Mouse (Mus musculus) layer of hippocampus, postnatal 36 days (tissue): ENCODE results near the gene Ovca2. TPM values are rescaled to one million over a fixed set of nuclear protein-coding genes. Genes with fewer than 3 reads are reported as not detected.
"Not testable (repeated sequence)": the region's sequence is repeated elsewhere in the genome, so short reads cannot be mapped to it uniquely, and the experiment has no call there.

Source experiments
- DNase-seq, 2 experiments: peaks; one replicate each; pipeline ENCODE4 v3.0.0; 2022
- total RNA-seq, 2 experiments: library from RNA; stranded (reverse); gene quantifications; 2 replicates each; pipeline ENCODE4 v1.2.3; 2021

Ovca2 gene
- total RNA-seq, 2 experiments from 2014 or later = 18.0 to 19.9 TPM

GRCm38 (mm10) chr11:75194850-75195461 is 16.3 kb upstream of the Ovca2 start:
- peak in 1 of 2 experiments; percentile 60 for DNase-seq

DNA sequence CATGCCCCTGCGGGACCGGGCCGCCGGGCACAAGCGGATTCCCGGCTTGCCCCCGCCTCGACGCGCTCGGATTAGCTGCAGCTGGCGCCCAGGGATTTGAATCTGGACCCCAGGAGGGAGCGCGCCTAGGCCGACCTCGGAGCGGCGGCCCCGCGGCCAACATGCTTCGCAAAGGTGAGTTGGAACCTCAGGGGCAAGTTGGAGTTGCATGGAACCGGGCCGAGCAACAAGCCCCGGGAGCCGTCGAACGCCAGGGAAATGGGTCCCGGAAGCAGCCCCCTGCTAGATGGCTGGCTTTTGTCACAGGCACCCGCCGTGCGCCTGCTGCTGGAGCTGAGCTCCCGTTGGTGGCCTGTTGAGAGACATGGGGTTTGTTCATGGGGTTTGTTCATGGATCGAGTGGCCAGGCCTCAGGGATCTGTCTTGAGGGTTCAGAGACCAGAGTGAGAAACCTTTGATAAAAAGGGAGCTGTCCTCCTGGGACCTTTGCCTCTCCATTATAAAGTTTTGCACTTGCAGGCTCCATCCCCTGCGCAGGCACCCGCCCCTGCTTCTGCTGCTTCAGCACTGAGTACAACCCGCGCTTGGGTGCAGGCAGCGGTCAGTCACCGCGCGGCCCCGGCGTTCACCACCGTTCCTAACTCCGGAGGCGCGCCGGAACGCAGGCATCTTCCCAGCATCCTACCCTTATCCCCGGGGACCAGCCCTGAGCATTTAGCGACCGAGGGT is 15.7 kb upstream of the Ovca2 start:
- peak in 1 of 2 experiments; percentile 35 for DNase-seq

GRCm38 (mm10) chr11:75193256-75194071 is 14.8 kb upstream of the Ovca2 start, which contains the start of gene Rtn4rl1:
Gene Rtn4rl1, plus strand, starts transcription at chr11:75193783.
- DNase-seq = peak; percentile 76

GRCm38 (mm10) chr11:75192336-75193214 is 13.9 kb upstream of the Ovca2 start:
- DNase-seq = peak; percentile 59 to 73

DNA sequence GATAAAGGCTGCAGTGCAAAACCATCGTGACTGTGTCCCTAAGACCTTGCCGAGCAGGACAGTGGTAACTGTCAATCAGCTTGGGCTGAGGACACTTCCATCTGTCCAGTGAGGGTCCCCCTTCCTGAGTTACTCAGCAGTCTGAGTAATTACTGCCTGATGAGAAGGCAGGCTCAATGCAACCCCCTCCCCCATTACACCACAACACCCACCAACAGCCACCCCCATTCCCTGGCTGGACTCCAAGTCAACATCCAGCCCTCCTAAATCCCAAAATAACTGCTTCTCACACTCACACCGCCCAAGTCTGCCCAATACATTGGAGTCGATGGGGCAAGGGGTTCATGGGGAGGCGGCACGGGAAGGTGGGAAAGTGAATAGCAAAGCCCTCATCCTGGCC is 13.2 kb upstream of the Ovca2 start:
- DNase-seq = no peak

GRCm38 (mm10) chr11:75190905-75191441 is 12.3 kb upstream of the Ovca2 start, which contains the start of gene Dph1:
Gene Dph1, minus strand, starts transcription at chr11:75191241.
- DNase-seq = no peak

GRCm38 (mm10) chr11:75190371-75190724 is 11.7 kb upstream of the Ovca2 start:
- peak; percentile 77 to 80 for DNase-seq

- DNase-seq = no peak
Measured at GRCm38 (mm10) chr11:75189713-75190370, 11.2 kb upstream of the Ovca2 start.

DNA sequence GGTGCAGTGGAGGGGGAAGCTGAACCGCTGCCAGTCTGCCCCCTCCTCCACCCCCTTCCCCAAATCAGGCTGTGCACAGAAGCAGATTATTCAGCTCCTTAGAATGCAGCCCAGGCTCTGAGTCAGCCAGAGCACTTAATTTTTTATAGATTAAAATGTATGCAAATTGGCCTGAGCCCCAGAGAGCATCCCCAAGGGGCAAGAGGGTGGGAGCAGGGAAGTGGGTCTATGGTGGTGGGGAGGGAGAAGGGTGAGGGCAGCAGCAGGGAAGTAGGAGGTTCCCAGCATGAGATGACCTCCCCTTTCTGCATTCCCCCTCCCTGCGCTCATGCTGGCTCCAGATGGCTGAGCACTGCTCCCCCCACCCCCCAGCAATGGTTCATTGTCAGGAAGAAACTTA is 6.4 kb upstream of the Ovca2 start:
- no peak for DNase-seq

GRCm38 (mm10) chr11:75184573-75184972 is 5.9 kb upstream of the Ovca2 start:
- no peak for DNase-seq

- peak; percentile 74 to 79 for DNase-seq
Measured at GRCm38 (mm10) chr11:75183917-75184570, 5.4 kb upstream of the Ovca2 start.

- DNase-seq = no peak
Measured at GRCm38 (mm10) chr11:75178011-75178410, 624 bp downstream of the Ovca2 start.

DNA sequence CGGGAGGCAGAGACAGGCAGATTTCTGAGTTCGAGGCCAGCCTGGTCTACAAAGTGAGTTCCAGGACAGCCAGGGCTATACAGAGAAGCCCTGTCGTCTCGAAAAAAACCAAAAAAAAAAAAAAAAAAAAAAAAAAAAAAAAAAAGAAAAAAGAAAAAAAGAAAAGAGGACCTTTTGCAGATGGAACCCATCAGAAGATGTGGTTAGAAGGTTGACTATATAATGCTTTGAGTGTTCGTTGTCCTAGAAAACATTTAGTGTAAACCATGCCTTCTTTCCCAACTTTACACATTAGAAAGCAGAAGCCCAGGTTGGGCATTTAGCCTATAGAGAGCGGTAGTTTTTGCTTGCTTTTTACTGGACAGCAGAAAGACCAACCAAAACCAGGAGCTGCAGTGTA is 4.1 kb downstream of the Ovca2 start:
- DNase-seq = not testable (repeated sequence)

DNA sequence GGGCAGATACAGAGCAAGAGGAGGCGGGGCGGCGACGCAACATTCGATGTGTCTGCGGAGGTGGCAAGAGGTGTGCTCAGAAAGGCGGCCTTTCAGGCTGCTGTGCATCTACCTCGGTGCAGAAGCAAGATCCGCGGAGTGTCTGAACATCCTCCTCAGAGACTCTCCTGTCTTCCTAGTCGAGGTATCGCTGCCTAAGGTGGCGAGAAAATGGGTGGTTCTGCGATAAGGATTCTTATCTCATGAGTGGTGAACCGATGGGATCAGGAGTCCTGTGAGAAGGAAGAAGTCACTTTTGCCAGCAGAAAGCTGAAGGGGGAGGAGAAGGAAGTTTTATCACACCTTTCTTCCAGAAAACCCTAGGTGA is 4.9 kb downstream of the Ovca2 start:
- no peak for DNase-seq

DNA sequence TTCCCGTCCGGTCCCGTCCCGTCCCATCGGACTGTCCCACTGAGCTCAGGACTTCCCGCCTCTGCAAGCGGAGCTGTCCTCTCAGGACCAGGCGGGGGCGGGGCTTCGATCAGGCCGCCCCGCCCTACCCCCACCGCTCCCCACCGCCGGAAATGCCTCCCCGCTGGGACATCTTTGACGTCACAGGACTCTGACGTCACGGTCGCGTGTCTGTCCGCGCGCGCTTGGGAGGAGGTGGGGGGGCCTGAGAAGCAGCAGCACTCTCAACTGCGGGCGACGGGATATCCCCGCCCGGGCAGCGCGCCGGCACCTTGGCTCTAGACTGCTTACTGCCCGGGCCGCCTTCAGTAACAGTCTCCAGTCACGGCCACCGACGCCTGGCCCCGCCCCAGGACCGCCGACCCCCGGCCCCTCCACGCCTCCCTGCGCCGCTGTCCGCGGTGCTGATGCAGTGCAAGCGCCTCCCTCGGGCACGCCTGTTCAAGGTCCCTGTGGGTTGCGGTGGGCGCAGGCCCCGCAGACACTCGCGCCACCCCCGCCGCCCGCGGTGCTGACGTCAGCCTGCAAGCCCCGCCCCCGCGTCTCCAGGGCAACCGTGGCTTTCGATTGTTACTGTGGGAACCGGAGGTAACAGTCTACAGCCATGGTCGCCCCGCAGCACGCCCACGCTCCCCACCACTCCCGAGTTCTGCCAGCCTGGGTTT is 5.4 kb downstream of the Ovca2 start:
- peak; percentile 93 to 97 for DNase-seq

- DNase-seq = peak in 1 of 2 experiments; percentile 62
Measured at GRCm38 (mm10) chr11:75172151-75173094, 6.2 kb downstream of the Ovca2 start.

DNA sequence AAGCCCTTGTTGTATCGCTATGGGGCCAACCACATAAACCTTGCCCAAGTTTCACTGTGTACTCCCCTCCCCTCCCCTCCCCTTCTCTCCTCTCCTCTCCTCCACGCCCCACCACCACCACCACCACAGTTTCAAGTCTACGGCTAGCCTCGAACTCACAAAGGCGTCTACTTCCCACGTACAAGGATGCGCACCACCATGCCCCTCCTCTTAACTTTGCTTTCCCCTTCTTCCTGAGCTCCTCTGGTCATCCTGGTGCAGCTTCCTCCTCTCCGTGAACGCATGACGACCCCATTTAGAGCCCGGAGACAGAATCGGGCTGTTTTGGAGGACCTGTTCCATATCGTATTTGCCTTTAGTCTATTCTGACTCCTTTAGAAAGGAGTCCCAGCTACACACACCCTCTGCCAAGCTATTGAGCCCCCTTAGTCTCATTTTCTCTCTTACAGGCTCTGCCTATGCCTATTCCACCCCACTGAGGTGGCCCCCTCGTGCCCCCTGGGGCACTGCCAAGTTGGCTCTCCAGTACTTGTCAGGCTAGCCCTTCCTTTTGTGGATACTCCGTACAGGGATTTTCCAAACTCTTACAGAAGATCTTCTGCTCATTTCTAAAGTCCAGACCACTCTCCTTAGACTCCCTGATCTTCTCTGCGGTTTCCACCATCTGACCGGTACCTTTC is 7.3 kb downstream of the Ovca2 start:
- DNase-seq = no peak

GRCm38 (mm10) chr11:75170136-75170751 is 8.4 kb downstream of the Ovca2 start:
- peak; percentile 90 for DNase-seq
